Mouse (Mus musculus) CD4-positive, CD25-positive, alpha-beta regulatory T cell, adult 9 weeks (primary cell): ENCODE data around the gene Mrpl16. TPM values are rescaled to one million over a fixed set of nuclear protein-coding genes. Genes with fewer than 3 reads are reported as not detected.

ENCODE experiments used
- polyA plus RNA-seq: library from polyadenylated mRNA; unstranded; fragments of 100-300 nt; shearing (Covaris generic); gene quantifications from one replicate; pipeline ENCODE4 v1.2.1, GENCODE M21; 2017

Gene Mrpl16
- 50.3 TPM for polyA plus RNA-seq

DNA sequence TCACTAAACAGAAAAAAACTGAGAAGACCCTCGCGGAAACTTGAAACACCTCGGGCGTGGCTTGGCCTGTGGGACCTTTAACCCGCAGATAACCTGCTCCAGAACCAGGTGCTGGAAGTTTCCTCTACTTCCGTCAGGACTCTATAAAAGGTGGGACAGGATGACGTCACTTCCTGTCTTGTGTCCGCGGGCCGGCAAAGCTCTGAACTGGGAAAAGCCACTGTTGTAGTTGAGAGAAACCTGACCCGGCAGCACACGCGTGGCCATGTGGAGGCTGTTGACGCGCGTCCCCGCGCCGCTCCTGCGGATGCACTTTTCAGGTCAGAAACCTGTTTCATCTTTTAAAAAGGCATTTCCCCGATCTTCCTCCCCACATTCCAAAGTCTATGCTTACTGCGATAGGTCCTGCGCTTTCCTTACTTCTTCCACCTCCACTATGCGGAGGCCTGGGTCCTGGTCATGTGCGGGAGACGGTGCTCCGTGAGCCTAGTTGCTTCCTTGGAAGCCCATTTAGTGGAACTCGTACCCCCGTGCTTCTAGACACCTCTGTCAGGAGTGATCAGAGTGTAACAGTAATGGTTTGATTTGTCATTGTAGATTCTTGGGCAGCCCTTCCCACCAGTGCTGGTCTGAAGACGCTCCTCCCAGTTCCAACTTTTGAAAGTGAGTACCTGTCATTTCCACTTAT lies at the start of gene Mrpl16:
Gene Mrpl16 (plus strand): TSS at position 187 of the 688 bp plus-strand sequence.

DNA sequence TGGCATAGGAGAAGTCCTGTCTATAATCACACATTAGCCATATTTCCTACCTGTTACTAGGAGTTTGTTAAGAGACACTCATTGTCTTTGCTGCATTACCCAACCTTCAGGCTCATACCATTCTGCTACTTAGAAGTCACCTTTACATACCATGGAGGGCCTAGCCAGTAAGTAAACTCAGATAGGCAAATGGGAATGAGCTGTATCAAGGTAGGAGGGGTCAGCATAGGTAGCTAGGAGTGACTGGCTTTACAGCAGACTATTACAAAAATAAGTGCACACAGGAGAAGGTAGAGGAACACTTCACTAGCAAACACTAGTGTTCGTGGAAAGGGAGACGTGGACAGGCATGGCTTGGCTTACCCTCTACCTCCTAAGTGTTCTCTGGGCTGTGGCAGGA lies 22.9 kb upstream of the Mrpl16 start, which contains the start of gene Gif:
Gene Gif (plus strand): TSS at position 257 of the 400 bp plus-strand sequence.

DNA sequence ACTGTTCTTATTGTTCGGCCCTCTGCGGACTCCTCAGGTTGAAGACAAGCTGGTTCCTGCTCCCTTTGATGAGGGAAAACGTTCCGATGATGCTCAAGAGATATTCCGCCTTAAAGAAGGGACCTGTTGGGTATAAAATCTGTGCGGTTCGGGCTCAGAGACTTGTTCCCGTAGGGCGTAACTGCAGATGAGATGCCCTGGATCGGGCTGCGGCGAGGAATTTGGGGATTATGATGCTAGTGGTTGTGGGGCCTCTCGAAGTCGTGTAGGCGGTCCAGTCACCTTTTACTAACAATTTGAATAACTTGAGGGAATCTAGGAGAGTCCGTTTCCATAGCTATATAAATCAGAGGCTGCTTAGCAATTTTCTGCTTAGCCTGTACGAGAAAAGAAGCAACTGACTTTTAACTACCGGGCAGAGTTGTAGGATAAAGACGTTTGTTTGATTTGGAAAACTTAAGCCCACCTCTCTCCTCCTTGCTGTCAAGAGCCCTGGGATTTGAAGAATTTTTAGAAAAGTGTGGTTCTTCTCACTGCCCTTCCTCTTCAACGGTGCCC lies 49.0 kb downstream of the Mrpl16 start, which contains the start of gene Stx3:
Gene Stx3 (minus strand): TSS at position 261 of the 558 bp plus-strand sequence.

Other genes with a start within 250 kb of the Mrpl16 start
- gene Ms4a4d, start 233.6 kb upstream of the Mrpl16 start, polyA plus RNA-seq, result 3.6 TPM
- gene Ms4a6d, start 165.5 kb upstream of the Mrpl16 start, polyA plus RNA-seq, result 11.4 TPM
- 0.11 TPM for gene Ms4a2, start 146.7 kb upstream of the Mrpl16 start, polyA plus RNA-seq
- gene Ms4a3, start 129.5 kb upstream of the Mrpl16 start, polyA plus RNA-seq, result not detected
- gene Oosp2, start 109.8 kb upstream of the Mrpl16 start, polyA plus RNA-seq, result not detected
- 0.53 TPM for gene Oosp1, start 79.2 kb upstream of the Mrpl16 start, polyA plus RNA-seq
- gene Oosp3, start 73.3 kb upstream of the Mrpl16 start, polyA plus RNA-seq, result not detected
- gene Gif, start 22.8 kb upstream of the Mrpl16 start, polyA plus RNA-seq, result not detected
- gene Stx3, start 49.0 kb downstream of the Mrpl16 start, polyA plus RNA-seq, result 2.5 TPM
- not detected for gene Olfr1417, start 68.8 kb downstream of the Mrpl16 start, polyA plus RNA-seq
- not detected for gene Olfr1418, start 90.7 kb downstream of the Mrpl16 start, polyA plus RNA-seq
- not detected for gene Olfr1419, start 104.7 kb downstream of the Mrpl16 start, polyA plus RNA-seq
- not detected for gene Olfr1420, start 116.2 kb downstream of the Mrpl16 start, polyA plus RNA-seq
- 19.9 TPM for gene Patl1, start 142.0 kb downstream of the Mrpl16 start, polyA plus RNA-seq
- 3.4 TPM for gene Osbp, start 195.6 kb downstream of the Mrpl16 start, polyA plus RNA-seq